Mouse (Mus musculus): ENCODE measurements at regions not wholly inside any gene's neighbourhood (a gene's known extent, or its start where the extent isn't known, plus 50 kb on each side); places are given as distances from the start of the nearest gene placed in this dataset.

GRCm38 (mm10) chrX:11861892-11862291, 298.3 kb downstream of the Bcor start:
- intact Hi-C loops (cut with DNase I), result no loop called here
- no peak for DNase-seq (ENCODE audit: low spot score in 2 of 2)

GRCm38 (mm10) chrX:11863106-11863505, 297.0 kb downstream of the Bcor start:
- no peak for DNase-seq (ENCODE audit: low spot score in 2 of 2)
- intact Hi-C loops (cut with DNase I), result no loop called here

GRCm38 (mm10) chrX:11873913-11874312, 286.2 kb downstream of the Bcor start:
- no peak for DNase-seq (ENCODE audit: low spot score in 2 of 2)
- intact Hi-C loops (cut with DNase I), result no loop called here

GRCm38 (mm10) chrX:11876636-11877035, 283.5 kb downstream of the Bcor start:
- DNase-seq (ENCODE audit: low spot score in 2 of 2), result no peak
- intact Hi-C loops (cut with DNase I), result no loop called here

- intact Hi-C loops (cut with DNase I), result no loop called here
- no peak for DNase-seq (ENCODE audit: low spot score in 2 of 2)
These were observed 282.1 kb downstream of the Bcor start for GRCm38 (mm10) chrX:11878028-11878427.

- intact Hi-C loops (cut with DNase I), result no loop called here
- no peak for DNase-seq (ENCODE audit: low spot score in 2 of 2)
These were observed 279.2 kb downstream of the Bcor start for GRCm38 (mm10) chrX:11880972-11881371.

- intact Hi-C loops (cut with DNase I), result no loop called here
- no peak for DNase-seq (ENCODE audit: low spot score in 2 of 2)
These were observed 276.1 kb downstream of the Bcor start for GRCm38 (mm10) chrX:11883738-11884716.

GRCm38 (mm10) chrX:11892396-11892795, 267.8 kb downstream of the Bcor start:
- DNase-seq (ENCODE audit: low spot score in 2 of 2), result no peak
- intact Hi-C loops (cut with DNase I), result no loop called here

- intact Hi-C loops (cut with DNase I), result no loop called here
- DNase-seq (ENCODE audit: low spot score in 2 of 2), result no peak
These were observed 266.4 kb downstream of the Bcor start for GRCm38 (mm10) chrX:11893606-11894279.

- DNase-seq (ENCODE audit: low spot score in 2 of 2), result no peak
- intact Hi-C loops (cut with DNase I), result no loop called here
These were observed 265.9 kb downstream of the Bcor start for GRCm38 (mm10) chrX:11894280-11894662.

- DNase-seq (ENCODE audit: low spot score in 2 of 2), result no peak
- intact Hi-C loops (cut with DNase I), result no loop called here
These were observed 264.8 kb downstream of the Bcor start for GRCm38 (mm10) chrX:11895396-11895795.

GRCm38 (mm10) chrX:11898280-11898679, 261.9 kb downstream of the Bcor start:
- intact Hi-C loops (cut with DNase I), result no loop called here
- DNase-seq (ENCODE audit: low spot score in 2 of 2), result peak in 1 of 2 experiments; percentile 13

- DNase-seq (ENCODE audit: low spot score in 2 of 2), result no peak
- intact Hi-C loops (cut with DNase I), result no loop called here
These were observed 261.1 kb downstream of the Bcor start for GRCm38 (mm10) chrX:11899051-11899450.

- DNase-seq (ENCODE audit: low spot score in 2 of 2), result no peak
- intact Hi-C loops (cut with DNase I), result no loop called here
These were observed 260.2 kb downstream of the Bcor start for GRCm38 (mm10) chrX:11899914-11900313.

- no peak for DNase-seq (ENCODE audit: low spot score in 2 of 2)
- intact Hi-C loops (cut with DNase I), result no loop called here
These were observed 258.4 kb downstream of the Bcor start for GRCm38 (mm10) chrX:11901791-11902190.

- DNase-seq (ENCODE audit: low spot score in 2 of 2), result no peak
- intact Hi-C loops (cut with DNase I), result no loop called here
These were observed 256.9 kb downstream of the Bcor start for GRCm38 (mm10) chrX:11903116-11903700.

GRCm38 (mm10) chrX:11905231-11905630, 254.9 kb downstream of the Bcor start:
- intact Hi-C loops (cut with DNase I), result no loop called here

GRCm38 (mm10) chrX:11907167-11907566, 253.0 kb downstream of the Bcor start:
- peak in 1 of 2 experiments; percentile 19 for DNase-seq (ENCODE audit: low spot score in 2 of 2)
- intact Hi-C loops (cut with DNase I), result no loop called here

More at GRCm38 (mm10) chrX:11905231-11905630, 254.9 kb downstream of the Bcor start:
- DNase-seq (ENCODE audit: low spot score in 2 of 2), result no peak

GRCm38 (mm10) chrX:11915984-11916383, 244.2 kb downstream of the Bcor start:
- DNase-seq (ENCODE audit: low spot score in 2 of 2), result no peak
- intact Hi-C loops (cut with DNase I), result no loop called here

- intact Hi-C loops (cut with DNase I), result no loop called here
These were observed 239.9 kb downstream of the Bcor start for GRCm38 (mm10) chrX:11920231-11920630.

More at GRCm38 (mm10) chrX:11920231-11920630, 239.9 kb downstream of the Bcor start:
- peak in 1 of 2 experiments; percentile 14 for DNase-seq (ENCODE audit: low spot score in 2 of 2)
